Mouse (Mus musculus): ENCODE results near the gene Smyd4.

GRCm38 (mm10) chr11:75347188-75347585 lies 1.0 kb upstream of the Smyd4 start:
- TF ChIP-seq USF1 (IDR thresholded peaks at IDR 0.05; ENCODE audit: low read depth, low read length) (no peak), EP300 (IDR thresholded peaks at IDR 0.05; ENCODE audit: low read depth in 1 of 2, low read length in 2 of 2) (no peak)
